Mouse (Mus musculus) fibroblast of lung, adult 2 months (primary cell): ENCODE results near the gene Olfr1329.
"Not testable (repeated sequence)": the region's sequence is repeated elsewhere in the genome, so short reads cannot be mapped to it uniquely, and the experiment has no call there.

Experiments
- DNase-seq: peaks from one replicate; pipeline ENCODE4 v3.0.0-alpha.2; 2011; ENCODE audit warnings: low read depth

The Olfr1329 gene

GRCm38 (mm10) chr4:118917365-118917764, at the start of gene Olfr1329:
Gene Olfr1329 (minus strand): TSS chr4:118917465.
- DNase-seq, result not testable (repeated sequence)

- DNase-seq, result no peak
Observed at GRCm38 (mm10) chr4:118961141-118961628, 43.9 kb upstream of the Olfr1329 start, which contains the start of gene Lao1. Gene Lao1 (plus strand): TSS chr4:118961578.

GRCm38 (mm10) chr4:118958812-118959211, 41.5 kb upstream of the Olfr1329 start:
- DNase-seq, result no peak

- no peak for DNase-seq
Observed at GRCm38 (mm10) chr4:118938512-118938911, 21.2 kb upstream of the Olfr1329 start, which contains the start of gene Olfr1328. Gene Olfr1328 (minus strand): TSS chr4:118938612.

- not testable (repeated sequence) for DNase-seq
Observed at GRCm38 (mm10) chr4:118931326-118931725, 14.1 kb upstream of the Olfr1329 start.

- no peak for DNase-seq
Observed at GRCm38 (mm10) chr4:118901981-118902380, 15.3 kb downstream of the Olfr1329 start.

- DNase-seq, result no peak
Observed at GRCm38 (mm10) chr4:118888297-118888696, 29.0 kb downstream of the Olfr1329 start, which contains the start of gene Olfr1330. Gene Olfr1330 (plus strand): TSS chr4:118888597.

GRCm38 (mm10) chr4:118867566-118867965, 49.7 kb downstream of the Olfr1329 start:
- no peak for DNase-seq
